Mouse (Mus musculus): ENCODE measurements around the gene Cadps. TPM values are rescaled to one million over a fixed set of nuclear protein-coding genes. Genes with fewer than 3 reads are reported as not detected.

The Cadps gene
- total and polyA plus RNA-seq, 2 experiments: under 0.01 TPM; not detected in 1

GRCm38 (mm10) chr14:12455064-12455591 lies 367.8 kb downstream of the Cadps start:
- Histone ChIP-seq H3K36me3 (ENCODE audit: control insufficient read depth, insufficient read depth, low read length) (no peaks in the 10 kb centered on the region), H3K4me3 (ENCODE audit: insufficient read depth, low read depth, low read length) (no peak overlapping the region), H3K4me1 (ENCODE audit: control insufficient read depth, insufficient read depth, low read length) (no peaks in the 10 kb centered on the region), H3K9ac (ENCODE audit: low read depth, low read length) (no peak overlapping the region), H3K27me3 (ENCODE audit: control insufficient read depth, insufficient read depth, low read length) (no peaks in the 10 kb centered on the region), H3K27ac (replicated peaks; ENCODE audit: insufficient read depth, low read depth, low read length) (no peak overlapping the region), H3K79me2 (ENCODE audit: control insufficient read depth, insufficient read depth, low read length) (no peaks in the 10 kb centered on the region)
- WGBS: 87% methylated on average over 8 of the region's 8 CpGs
- no peak for TF ChIP-seq CTCF (IDR thresholded peaks at IDR 0.05; ENCODE audit: low read depth, low read length)
- no peak for TF ChIP-seq POLR2A (IDR thresholded peaks at IDR 0.05; ENCODE audit: extremely low read depth, insufficient read depth, low read length)
- no peak for DNase-seq (ENCODE audit: extremely low read depth, low read depth, low spot score)

- no peak for TF ChIP-seq POLR2A (IDR thresholded peaks at IDR 0.05; ENCODE audit: extremely low read depth, insufficient read depth, low read length)
- no peak for TF ChIP-seq CTCF (IDR thresholded peaks at IDR 0.05; ENCODE audit: low read depth, low read length)
- no peaks in the 10 kb centered on the region for H3K27me3 ChIP-seq (ENCODE audit: control insufficient read depth, insufficient read depth, low read length)
- H3K79me2 ChIP-seq (ENCODE audit: control insufficient read depth, insufficient read depth, low read length): no peaks in the 10 kb centered on the region
- no peak overlapping the region for H3K9ac ChIP-seq (ENCODE audit: low read depth, low read length)
- no peak overlapping the region for H3K27ac ChIP-seq (replicated peaks; ENCODE audit: insufficient read depth, low read depth, low read length)
- no peaks in the 10 kb centered on the region for H3K36me3 ChIP-seq (ENCODE audit: control insufficient read depth, insufficient read depth, low read length)
- no peak for DNase-seq (ENCODE audit: extremely low read depth, low read depth, low spot score)
- no peaks in the 10 kb centered on the region for H3K4me1 ChIP-seq (ENCODE audit: control insufficient read depth, insufficient read depth, low read length)
- H3K4me3 ChIP-seq (ENCODE audit: insufficient read depth, low read depth, low read length): no peak overlapping the region
- 58% methylated on average over 3 of the region's 3 CpGs for WGBS
Observed at GRCm38 (mm10) chr14:12450807-12451206, 372.1 kb downstream of the Cadps start.

- Histone ChIP-seq H3K4me1 (ENCODE audit: control insufficient read depth, insufficient read depth, low read length) (no peaks in the 10 kb centered on the region), H3K36me3 (ENCODE audit: control insufficient read depth, insufficient read depth, low read length) (no peaks in the 10 kb centered on the region), H3K9ac (ENCODE audit: low read depth, low read length) (no peak overlapping the region), H3K4me3 (ENCODE audit: insufficient read depth, low read depth, low read length) (no peak overlapping the region), H3K79me2 (ENCODE audit: control insufficient read depth, insufficient read depth, low read length) (no peaks in the 10 kb centered on the region), H3K27ac (replicated peaks; ENCODE audit: insufficient read depth, low read depth, low read length) (no peak overlapping the region), H3K27me3 (ENCODE audit: control insufficient read depth, insufficient read depth, low read length) (no peaks in the 10 kb centered on the region)
- 87% methylated on average over 6 of the region's 6 CpGs for WGBS
- TF ChIP-seq CTCF (IDR thresholded peaks at IDR 0.05; ENCODE audit: low read depth, low read length) (no peak), POLR2A (IDR thresholded peaks at IDR 0.05; ENCODE audit: extremely low read depth, insufficient read depth, low read length) (no peak)
- no peak for DNase-seq (ENCODE audit: extremely low read depth, low read depth, low spot score)
Observed at GRCm38 (mm10) chr14:12448883-12449282, 374.0 kb downstream of the Cadps start.

- WGBS: 63% methylated on average over 2 of the region's 2 CpGs
- Histone ChIP-seq H3K27ac (replicated peaks; ENCODE audit: insufficient read depth, low read depth, low read length) (no peak overlapping the region), H3K79me2 (ENCODE audit: control insufficient read depth, insufficient read depth, low read length) (no peaks in the 10 kb centered on the region), H3K27me3 (ENCODE audit: control insufficient read depth, insufficient read depth, low read length) (no peaks in the 10 kb centered on the region), H3K4me1 (ENCODE audit: control insufficient read depth, insufficient read depth, low read length) (no peaks in the 10 kb centered on the region), H3K9ac (ENCODE audit: low read depth, low read length) (no peak overlapping the region), H3K4me3 (ENCODE audit: insufficient read depth, low read depth, low read length) (no peak overlapping the region), H3K36me3 (ENCODE audit: control insufficient read depth, insufficient read depth, low read length) (no peaks in the 10 kb centered on the region)
- no peak for DNase-seq (ENCODE audit: extremely low read depth, low read depth, low spot score)
- TF ChIP-seq POLR2A (IDR thresholded peaks at IDR 0.05; ENCODE audit: extremely low read depth, insufficient read depth, low read length) (no peak), CTCF (IDR thresholded peaks at IDR 0.05; ENCODE audit: low read depth, low read length) (no peak)
Observed at GRCm38 (mm10) chr14:12441019-12441418, 381.9 kb downstream of the Cadps start.

- no peaks in the 10 kb centered on the region for H3K79me2 ChIP-seq (ENCODE audit: control insufficient read depth, insufficient read depth, low read length)
- H3K27ac ChIP-seq (replicated peaks; ENCODE audit: insufficient read depth, low read depth, low read length): no peak overlapping the region
- H3K9ac ChIP-seq (ENCODE audit: low read depth, low read length): no peak overlapping the region
- TF ChIP-seq POLR2A (IDR thresholded peaks at IDR 0.05; ENCODE audit: extremely low read depth, insufficient read depth, low read length) (no peak), CTCF (IDR thresholded peaks at IDR 0.05; ENCODE audit: low read depth, low read length) (no peak)
- H3K4me3 ChIP-seq (ENCODE audit: insufficient read depth, low read depth, low read length): no peak overlapping the region
- WGBS: 85% methylated on average over 4 of the region's 4 CpGs
- H3K4me1 ChIP-seq (ENCODE audit: control insufficient read depth, insufficient read depth, low read length): no peaks in the 10 kb centered on the region
- H3K27me3 ChIP-seq (ENCODE audit: control insufficient read depth, insufficient read depth, low read length): no peaks in the 10 kb centered on the region
- no peak for DNase-seq (ENCODE audit: extremely low read depth, low read depth, low spot score)
- no peaks in the 10 kb centered on the region for H3K36me3 ChIP-seq (ENCODE audit: control insufficient read depth, insufficient read depth, low read length)
Observed at GRCm38 (mm10) chr14:12437976-12438375, 384.9 kb downstream of the Cadps start.

- H3K4me3 ChIP-seq (ENCODE audit: insufficient read depth, low read depth, low read length): no peak overlapping the region
- no peaks in the 10 kb centered on the region for H3K79me2 ChIP-seq (ENCODE audit: control insufficient read depth, insufficient read depth, low read length)
- WGBS: 81% methylated on average over 7 of the region's 7 CpGs
- no peaks in the 10 kb centered on the region for H3K4me1 ChIP-seq (ENCODE audit: control insufficient read depth, insufficient read depth, low read length)
- H3K36me3 ChIP-seq (ENCODE audit: control insufficient read depth, insufficient read depth, low read length): no peaks in the 10 kb centered on the region
- no peak for TF ChIP-seq POLR2A (IDR thresholded peaks at IDR 0.05; ENCODE audit: extremely low read depth, insufficient read depth, low read length)
- TF ChIP-seq CTCF (IDR thresholded peaks at IDR 0.05; ENCODE audit: low read depth, low read length): no peak
- H3K27ac ChIP-seq (replicated peaks; ENCODE audit: insufficient read depth, low read depth, low read length): no peak overlapping the region
- no peaks in the 10 kb centered on the region for H3K27me3 ChIP-seq (ENCODE audit: control insufficient read depth, insufficient read depth, low read length)
- no peak for DNase-seq (ENCODE audit: extremely low read depth, low read depth, low spot score)
- no peak overlapping the region for H3K9ac ChIP-seq (ENCODE audit: low read depth, low read length)
Observed at GRCm38 (mm10) chr14:12437422-12437821, 385.5 kb downstream of the Cadps start.
